Mouse (Mus musculus) liver, adult 2 months (tissue): ENCODE measurements around the gene Rph3al. TPM values are rescaled to one million over a fixed set of nuclear protein-coding genes. Genes with fewer than 3 reads are reported as not detected.

Source experiments
- DNase-seq: peaks from one replicate; pipeline ENCODE4 v3.0.0-alpha.2; 2011; ENCODE audit warnings: low read depth, low spot score; ENCODE audit errors: extremely low read depth
- H3K27ac ChIP-seq: fragments of 200-500 bp; replicated peaks from 2 replicates; pipeline ENCODE4 v1.5.1; 2012; ENCODE audit warnings: low read depth, mild to moderate bottlenecking, control low read depth, inconsistent platforms, low read length; ENCODE audit not compliant: insufficient read depth
- H3K27me3 ChIP-seq: fragments of 200-500 bp; 2 replicates; pipeline ENCODE4 v1.6.1; 2012; ENCODE audit warnings: mild to moderate bottlenecking, moderate library complexity, low read length, inconsistent platforms; ENCODE audit not compliant: control insufficient read depth, insufficient read depth
- H3K36me3 ChIP-seq: fragments of 200-500 bp; 2 replicates; pipeline ENCODE4 v1.6.1; 2012; ENCODE audit warnings: low read length, inconsistent platforms; ENCODE audit not compliant: control insufficient read depth, insufficient read depth
- H3K4me1 ChIP-seq: fragments of 200-500 bp; 2 replicates; pipeline ENCODE4 v1.6.1; 2011; ENCODE audit warnings: low read length; ENCODE audit not compliant: control insufficient read depth, insufficient read depth
- H3K4me3 ChIP-seq: fragments of 200-500 bp; 2 replicates; pipeline ENCODE4 v1.5.1; 2011; ENCODE audit warnings: low read depth, mild to moderate bottlenecking, control low read depth, low read length, moderate library complexity; ENCODE audit not compliant: insufficient read depth
- H3K79me2 ChIP-seq: fragments of 200-500 bp; 2 replicates; pipeline ENCODE4 v1.6.1; 2012; ENCODE audit warnings: inconsistent platforms, mild to moderate bottlenecking, low read length, moderate library complexity; ENCODE audit not compliant: control insufficient read depth, insufficient read depth
- H3K9ac ChIP-seq: fragments of 200-500 bp; 2 replicates; pipeline ENCODE4 v1.6.1; 2012; ENCODE audit warnings: low read depth, mild to moderate bottlenecking, control low read depth, inconsistent platforms, low read length
- CTCF ChIP-seq: fragments of 200-500 bp; IDR thresholded peaks from 2 replicates; pipeline ENCODE4 v1.5.1; 2011; ENCODE audit warnings: low read depth, low read length, control low read depth
- POLR2A ChIP-seq: fragments of 200-500 bp; IDR thresholded peaks from 2 replicates; pipeline ENCODE4 v1.6.1; 2011; ENCODE audit warnings: low read length, control low read depth; ENCODE audit not compliant: insufficient read depth; ENCODE audit errors: extremely low read depth
- WGBS: fragments of 180-500 bp; shearing (Covaris S2); methylation state at CpG from one replicate; pipeline ENCODE4 v1.1.7; 2018; 5-methylcytosine and 5-hydroxymethylcytosine counted together
- polyA plus RNA-seq: library from polyadenylated mRNA; depleted of rRNA; stranded (reverse); fragments of >200 nt; gene quantifications from 2 replicates; pipeline ENCODE4 v1.2.3, GENCODE M21; 2012; rRNA removed
- total RNA-seq: library from RNA; depleted of rRNA; stranded (reverse); fragments of >200 nt; gene quantifications from 2 replicates; pipeline ENCODE4 v1.2.3, GENCODE M21; 2014; rRNA removed

The Rph3al gene
- 1.3 and 1.7 TPM in 2 replicates for total RNA-seq
- 1.9 and 2.4 TPM in 2 replicates for polyA plus RNA-seq

GRCm38 (mm10) chr11:75938379-75938906 is at the start of gene Rph3al:
TSS of gene Rph3al (minus strand) at chr11:75938429.
- Histone ChIP-seq H3K27me3 (no peaks in the 10 kb centered on the region), H3K4me3 (no peak within 1 kb of the TSS), H3K27ac (no peak within 1 kb of the TSS), H3K36me3 (no peaks in the 10 kb centered on the region), H3K4me1 (0 out of 2 replicates have a peak, but pooled peaks cover 3% of the 10 kb centered on the region), H3K9ac (no peak within 1 kb of the TSS), H3K79me2 (no peaks in the 10 kb centered on the region)
- TF ChIP-seq POLR2A (no peak), CTCF (no peak)
- WGBS: 75% methylated on average over 6 of the region's 6 CpGs
- no peak for DNase-seq

GRCm38 (mm10) chr11:75985948-75986347 is 47.7 kb upstream of the Rph3al start:
- no peak overlapping the region for H3K27ac ChIP-seq

GRCm38 (mm10) chr11:75984581-75984980 is 46.4 kb upstream of the Rph3al start:
- Histone ChIP-seq H3K27ac (no peak overlapping the region), H3K4me1 (no peaks in the 10 kb centered on the region), H3K4me3 (no peak overlapping the region), H3K27me3 (no peaks in the 10 kb centered on the region), H3K9ac (no peak overlapping the region), H3K36me3 (no peaks in the 10 kb centered on the region), H3K79me2 (no peaks in the 10 kb centered on the region)
- WGBS: 75% methylated on average over 1 of the region's 1 CpGs
- DNase-seq: no peak
- TF ChIP-seq CTCF: no peak
- no peak for TF ChIP-seq POLR2A

More at GRCm38 (mm10) chr11:75985948-75986347, 47.7 kb upstream of the Rph3al start:
- Histone ChIP-seq H3K79me2 (no peaks in the 10 kb centered on the region), H3K4me3 (no peak overlapping the region), H3K36me3 (no peaks in the 10 kb centered on the region), H3K9ac (no peak overlapping the region), H3K27me3 (no peaks in the 10 kb centered on the region), H3K4me1 (no peaks in the 10 kb centered on the region)
- TF ChIP-seq CTCF: no peak
- no peak for TF ChIP-seq POLR2A
- DNase-seq: no peak
- WGBS: 77% methylated on average over 7 of the region's 7 CpGs

GRCm38 (mm10) chr11:75983194-75983593 is 45.0 kb upstream of the Rph3al start:
- DNase-seq: no peak
- Histone ChIP-seq H3K36me3 (no peaks in the 10 kb centered on the region), H3K4me3 (no peak overlapping the region), H3K27me3 (no peaks in the 10 kb centered on the region), H3K9ac (no peak overlapping the region), H3K27ac (no peak overlapping the region), H3K4me1 (no peaks in the 10 kb centered on the region), H3K79me2 (no peaks in the 10 kb centered on the region)
- 87% methylated on average over 4 of the region's 4 CpGs for WGBS
- TF ChIP-seq POLR2A (no peak), CTCF (no peak)

- H3K79me2 ChIP-seq: no peaks in the 10 kb centered on the region
- no peaks in the 10 kb centered on the region for H3K27me3 ChIP-seq
- no peak overlapping the region for H3K9ac ChIP-seq
- no peak for TF ChIP-seq CTCF
- TF ChIP-seq POLR2A: no peak
- H3K4me1 ChIP-seq: no peaks in the 10 kb centered on the region
- DNase-seq: no peak
- H3K4me3 ChIP-seq: no peak overlapping the region
- WGBS: 72% methylated on average over 2 of the region's 2 CpGs
- H3K36me3 ChIP-seq: no peaks in the 10 kb centered on the region
- no peak overlapping the region for H3K27ac ChIP-seq
These were observed 42.2 kb upstream of the Rph3al start for GRCm38 (mm10) chr11:75980413-75980812.

- TF ChIP-seq CTCF (no peak), POLR2A (no peak)
- Histone ChIP-seq H3K9ac (no peak overlapping the region), H3K4me1 (no peaks in the 10 kb centered on the region), H3K27ac (no peak overlapping the region), H3K4me3 (no peak overlapping the region), H3K36me3 (no peaks in the 10 kb centered on the region), H3K27me3 (no peaks in the 10 kb centered on the region), H3K79me2 (no peaks in the 10 kb centered on the region)
- WGBS: 84% methylated on average over 6 of the region's 6 CpGs
- DNase-seq: no peak
These were observed 39.8 kb upstream of the Rph3al start for GRCm38 (mm10) chr11:75978051-75978450.
